Mouse (Mus musculus) c-Kit-negative CD71-positive TER-119-positive erythroid progenitor cells, embryonic 14.5 days (primary cell): ENCODE results near the gene Hmgcl.

Source experiments
- DNase-seq: peaks from one replicate; pipeline ENCODE4 v3.0.0-alpha.2; 2013; ENCODE audit warnings: low read depth, low spot score

Hmgcl gene

DNA sequence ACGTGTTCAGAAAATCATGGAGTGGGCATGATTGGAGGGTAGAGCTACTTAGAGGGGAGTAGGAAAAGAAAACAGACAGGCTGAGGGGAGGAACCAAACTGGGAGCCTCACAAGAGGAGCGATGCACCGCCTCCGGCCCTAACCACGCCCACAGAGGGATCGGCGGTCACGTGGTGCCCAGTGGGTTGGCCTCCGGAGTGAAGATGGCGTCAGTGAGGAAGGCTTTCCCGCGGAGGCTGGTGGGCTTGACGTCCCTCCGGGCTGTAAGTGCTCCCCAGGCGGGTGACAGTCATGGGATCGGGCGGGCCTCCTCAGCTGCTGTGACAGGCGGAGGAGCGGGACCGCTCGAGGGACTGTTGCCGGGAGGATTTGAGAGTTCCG lies at the start of gene Hmgcl:
Gene Hmgcl (plus strand): TSS at position 171 of the 381 bp plus-strand sequence.
- DNase-seq = peak; percentile 91

GRCm38 (mm10) chr4:135898380-135899049 lies 47.7 kb upstream of the Hmgcl start:
- no peak for DNase-seq

DNA sequence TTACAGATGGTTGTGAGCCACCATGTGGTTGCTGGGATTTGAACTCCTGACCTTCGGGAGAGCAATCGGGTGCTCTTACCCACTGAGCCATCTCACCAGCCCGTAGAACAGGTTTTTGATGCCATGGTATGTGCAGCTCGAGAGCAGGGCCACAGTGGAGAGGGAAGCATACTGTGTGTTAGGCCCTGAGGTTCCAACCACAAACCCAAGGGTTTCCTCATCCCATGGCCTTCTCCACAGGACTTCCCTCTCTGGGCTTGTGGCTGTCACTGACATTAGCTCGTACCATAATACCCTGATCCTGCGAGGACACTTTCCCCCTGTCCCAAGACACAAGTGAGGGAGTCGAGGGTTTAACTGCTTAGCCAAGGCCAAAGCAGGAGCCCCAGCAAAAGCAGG lies 47.2 kb upstream of the Hmgcl start:
- DNase-seq = no peak

GRCm38 (mm10) chr4:135900008-135900407 lies 46.2 kb upstream of the Hmgcl start:
- DNase-seq = no peak

GRCm38 (mm10) chr4:135902606-135903242 lies 43.5 kb upstream of the Hmgcl start:
- no peak for DNase-seq

DNA sequence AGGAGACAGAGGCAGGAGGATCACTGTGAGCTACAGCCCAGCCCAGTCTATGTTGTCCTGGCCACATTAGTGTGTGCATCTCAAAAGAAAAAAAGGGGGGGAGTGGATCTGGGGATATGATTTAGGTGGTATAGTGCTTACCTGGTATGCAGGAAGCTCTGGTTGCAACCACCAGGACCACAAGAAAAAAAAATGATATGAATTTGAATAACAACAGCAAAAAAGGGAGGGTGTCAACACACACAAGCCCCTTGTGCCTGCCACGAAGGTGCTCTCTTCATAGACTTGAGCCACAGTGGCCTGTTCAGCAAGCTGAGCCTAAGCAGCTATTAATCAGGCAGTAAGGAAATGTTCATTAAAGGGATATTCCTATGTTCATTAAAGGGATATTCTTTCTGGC lies 41.4 kb upstream of the Hmgcl start:
- DNase-seq = no peak

GRCm38 (mm10) chr4:135906633-135907032 lies 39.6 kb upstream of the Hmgcl start:
- DNase-seq = no peak

DNA sequence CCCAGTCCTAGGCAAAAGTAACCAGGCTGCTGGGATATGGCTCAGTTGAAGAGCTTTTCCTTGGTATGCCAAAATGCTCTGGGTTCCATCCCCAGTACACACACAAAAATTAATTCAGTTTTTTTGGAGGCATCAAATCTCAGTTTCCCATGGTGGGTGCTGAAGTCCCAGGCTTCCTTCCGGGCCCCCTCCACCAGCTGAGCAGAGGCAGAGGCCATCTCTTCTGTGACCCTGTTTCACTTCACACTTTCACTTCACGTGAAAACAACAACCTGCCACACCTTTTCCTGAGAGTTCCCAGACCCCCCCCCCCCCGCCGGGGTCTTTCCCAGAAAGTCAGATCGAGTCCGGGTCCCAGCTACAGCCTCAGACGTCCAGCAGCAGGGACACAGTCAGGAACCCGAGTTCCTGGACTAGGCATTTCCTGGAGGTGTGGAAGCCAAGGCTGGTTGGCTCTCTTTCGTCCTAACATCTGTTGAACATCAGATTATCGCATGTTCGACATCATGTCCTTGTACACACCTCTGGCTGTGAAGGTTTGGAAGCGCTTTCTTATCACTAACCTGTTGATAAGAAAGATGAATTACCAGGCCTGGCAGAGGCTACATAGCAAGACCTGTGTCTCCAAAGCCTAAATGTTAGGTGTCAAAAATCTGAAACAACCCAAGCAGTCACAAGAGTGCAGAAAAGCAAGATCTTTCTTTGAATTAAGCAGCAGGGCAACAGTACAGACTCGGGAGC lies 36.8 kb upstream of the Hmgcl start:
- no peak for DNase-seq

DNA sequence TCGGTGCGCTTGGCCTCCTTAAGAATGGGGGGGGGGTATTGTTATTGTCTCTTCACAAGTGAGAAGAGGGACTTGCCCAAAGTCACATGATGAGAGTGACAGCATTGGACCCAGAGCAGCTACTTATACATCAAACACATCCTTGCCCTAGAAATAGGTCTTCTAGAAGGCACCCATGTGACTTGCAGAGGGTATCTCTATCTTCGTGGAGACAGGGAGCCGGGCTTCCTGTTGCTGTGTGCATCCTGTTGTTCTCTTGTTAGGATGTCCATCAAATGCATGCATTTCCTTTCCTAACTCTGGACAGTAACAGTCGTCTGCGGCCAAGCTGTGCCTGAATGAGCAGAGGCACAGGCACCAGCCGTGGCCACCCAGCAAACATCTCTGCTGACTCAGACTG lies 34.7 kb upstream of the Hmgcl start:
- DNase-seq = no peak

- DNase-seq = no peak
Measured at GRCm38 (mm10) chr4:135912164-135912563, 34.1 kb upstream of the Hmgcl start.

DNA sequence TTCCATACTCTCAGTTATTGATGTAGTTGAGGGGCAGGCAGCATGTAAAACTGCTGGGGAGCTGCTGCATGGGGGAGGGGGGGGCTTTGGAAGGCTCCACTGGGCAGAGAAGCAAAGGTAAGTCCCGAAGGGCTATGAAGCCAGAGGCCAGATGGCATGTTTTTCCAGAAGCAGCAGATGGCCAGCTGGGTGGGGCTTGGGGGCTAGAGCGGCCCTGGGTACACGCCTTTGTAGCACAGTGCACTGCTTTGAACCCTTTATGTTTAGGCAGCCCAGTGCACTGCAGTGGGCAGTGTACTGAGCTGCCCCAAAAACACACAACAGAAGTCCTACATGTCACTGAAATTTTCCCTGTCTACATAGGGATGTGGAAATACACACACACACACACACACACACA lies 33.4 kb upstream of the Hmgcl start:
- no peak for DNase-seq

GRCm38 (mm10) chr4:135913433-135913832 lies 32.8 kb upstream of the Hmgcl start:
- DNase-seq = no peak

DNA sequence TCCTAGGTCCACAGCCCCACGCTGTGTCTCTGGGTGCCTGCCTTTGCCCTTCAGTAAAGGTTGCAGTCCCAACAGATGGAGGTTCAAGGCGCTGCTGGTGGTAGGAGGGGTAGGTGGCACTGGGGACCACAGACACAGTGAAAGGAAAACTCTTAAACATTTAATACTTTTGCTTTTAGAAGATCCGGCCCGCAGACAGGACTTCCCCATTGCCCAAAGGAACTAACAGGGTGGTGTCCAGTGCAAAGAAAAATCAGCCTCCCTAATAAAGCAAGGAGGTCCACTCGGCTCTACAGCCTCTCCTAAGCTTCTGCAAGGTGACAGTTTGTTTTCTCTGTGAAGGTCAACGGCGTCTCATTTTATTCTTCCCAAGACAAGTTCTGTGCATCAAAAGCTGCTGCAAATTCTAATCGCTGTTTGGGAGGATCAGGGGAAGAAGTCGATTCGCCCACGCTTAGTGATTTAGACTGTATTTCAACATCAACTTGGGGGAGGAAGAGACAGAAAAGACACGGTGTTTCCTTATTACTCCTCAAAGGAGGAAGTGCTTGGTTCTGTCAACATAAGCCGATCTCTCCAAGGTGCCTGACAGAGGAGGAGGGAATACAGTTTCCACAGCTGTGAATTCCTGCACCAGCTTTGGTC lies 27.5 kb upstream of the Hmgcl start:
- no peak for DNase-seq

- DNase-seq = no peak
Measured at GRCm38 (mm10) chr4:135919280-135919639, 27.0 kb upstream of the Hmgcl start.

- peak; percentile 93 for DNase-seq
Measured at GRCm38 (mm10) chr4:135920304-135921241, 25.7 kb upstream of the Hmgcl start, which contains the start of gene Fuca1. TSS of gene Fuca1 (plus strand) at chr4:135920735.

- DNase-seq = no peak
Measured at GRCm38 (mm10) chr4:135921257-135922120, 24.8 kb upstream of the Hmgcl start.

DNA sequence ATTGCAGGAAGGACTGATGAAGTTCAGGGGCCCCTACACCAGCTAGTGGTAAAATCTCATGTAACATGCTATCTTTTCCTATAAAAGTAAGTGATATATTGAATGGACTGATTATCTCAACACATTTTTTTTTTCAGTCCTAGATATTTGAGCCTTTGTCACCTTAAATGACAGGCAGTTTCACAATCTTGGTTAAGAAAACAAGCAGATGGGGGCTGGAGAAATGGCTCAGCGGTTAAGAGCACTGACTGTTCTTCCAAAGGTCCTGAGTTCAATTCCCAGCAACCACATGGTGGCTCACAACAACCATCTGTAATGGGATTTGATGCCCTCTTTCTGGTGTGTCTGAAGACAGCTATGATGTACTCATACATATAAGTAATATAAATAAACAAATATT lies 24.1 kb upstream of the Hmgcl start:
- DNase-seq = no peak

- DNase-seq = no peak
Measured at GRCm38 (mm10) chr4:135924418-135924817, 21.8 kb upstream of the Hmgcl start.

GRCm38 (mm10) chr4:135925341-135925740 lies 20.9 kb upstream of the Hmgcl start:
- DNase-seq = no peak

DNA sequence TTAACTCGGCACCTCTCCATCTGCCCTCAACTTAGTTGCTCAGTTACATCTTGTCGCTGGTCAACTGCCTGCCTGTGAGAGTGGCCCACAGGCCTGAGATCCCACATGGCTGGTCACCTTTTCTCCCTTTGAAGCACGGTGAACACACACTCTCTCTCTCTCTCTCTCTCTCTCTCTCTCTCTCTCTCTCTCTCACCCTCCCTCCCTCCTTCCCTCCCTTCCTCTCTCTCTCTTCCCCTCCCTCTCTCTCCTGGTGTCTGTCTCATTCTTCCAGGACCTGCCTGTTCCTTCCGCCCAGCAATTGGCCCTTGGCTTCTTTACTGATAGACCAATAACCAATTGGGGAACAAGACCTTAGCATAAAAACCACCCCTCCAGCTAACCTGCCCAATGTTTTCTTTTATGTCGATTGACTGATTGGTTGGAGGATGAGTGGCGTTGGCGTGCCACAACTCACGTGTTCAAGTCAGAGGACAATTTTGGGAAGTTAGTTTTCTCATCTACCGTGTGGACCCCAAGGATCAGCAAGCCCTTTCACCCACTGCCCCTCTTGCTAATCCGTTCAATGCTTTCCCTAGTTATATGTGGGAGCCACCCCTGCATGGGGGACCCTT lies 19.9 kb upstream of the Hmgcl start:
- no peak for DNase-seq
